Mouse (Mus musculus): ENCODE data around the gene Rmnd5b. TPM values are rescaled to one million over a fixed set of nuclear protein-coding genes. Genes with fewer than 3 reads are reported as not detected.

Gene Rmnd5b
- total RNA-seq, 2 experiments from 2014 or later, result 30.0 to 47.2 TPM

GRCm38 (mm10) chr11:51594715-51595350 lies 40.9 kb downstream of the Rmnd5b start:
- no peak for DNase-seq (ENCODE audit: low spot score in 2 of 2)

- no peak for DNase-seq (ENCODE audit: low spot score in 2 of 2)
These were observed 41.8 kb downstream of the Rmnd5b start for GRCm38 (mm10) chr11:51593849-51594248.

- no peak for DNase-seq (ENCODE audit: low spot score in 2 of 2)
These were observed 42.3 kb downstream of the Rmnd5b start for GRCm38 (mm10) chr11:51593368-51593767.

- DNase-seq (ENCODE audit: low spot score in 2 of 2), result no peak
These were observed 43.8 kb downstream of the Rmnd5b start for GRCm38 (mm10) chr11:51591915-51592314.

DNA sequence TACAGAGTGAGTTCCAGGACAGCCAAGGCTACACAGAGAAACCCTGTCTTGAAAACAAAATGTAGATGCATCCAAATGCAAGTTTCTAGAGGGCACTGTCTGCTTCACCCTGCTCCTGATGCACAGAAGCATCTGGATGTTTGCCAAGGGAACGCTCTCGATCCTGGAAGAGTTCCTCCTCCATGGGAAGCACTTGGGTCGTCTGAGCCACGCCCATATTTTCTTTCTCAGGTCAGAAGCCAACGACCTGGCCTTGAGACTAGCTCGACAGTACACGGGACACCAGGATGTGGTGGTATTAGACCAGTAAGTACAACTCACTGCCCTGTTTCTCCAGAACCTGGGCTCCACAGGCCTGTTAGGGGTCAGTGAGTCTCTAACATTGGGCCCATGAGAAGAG lies 44.5 kb downstream of the Rmnd5b start:
- DNase-seq (ENCODE audit: low spot score in 2 of 2), result no peak

- no peak for DNase-seq (ENCODE audit: low spot score in 2 of 2)
These were observed 45.7 kb downstream of the Rmnd5b start for GRCm38 (mm10) chr11:51590002-51590401.

GRCm38 (mm10) chr11:51588833-51589232 lies 46.9 kb downstream of the Rmnd5b start:
- no peak for DNase-seq (ENCODE audit: low spot score in 2 of 2)

DNA sequence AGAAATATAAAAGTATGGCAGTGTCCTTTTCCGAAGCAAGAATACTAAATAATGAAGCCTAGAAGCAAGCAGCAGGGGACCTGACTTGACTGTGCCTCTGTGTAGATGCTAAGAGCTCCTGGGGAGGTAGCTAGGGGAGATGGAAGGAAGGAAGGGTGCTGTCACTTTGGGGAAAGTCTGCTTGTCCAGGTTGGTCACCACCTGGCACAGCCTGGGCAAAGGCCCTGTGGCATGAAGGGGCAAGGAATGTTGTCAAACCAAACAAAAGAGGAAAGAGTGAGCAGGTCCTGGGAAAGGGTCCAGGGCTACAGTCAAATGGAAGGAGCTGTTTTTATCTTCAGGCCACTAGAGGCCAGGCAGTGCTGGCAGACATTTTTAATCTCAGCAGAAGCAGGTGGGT lies 48.6 kb downstream of the Rmnd5b start:
- no peak for DNase-seq (ENCODE audit: low spot score in 2 of 2)

- no peak for DNase-seq (ENCODE audit: low spot score in 2 of 2)
These were observed 49.3 kb downstream of the Rmnd5b start for GRCm38 (mm10) chr11:51586411-51586810.

GRCm38 (mm10) chr11:51585608-51586252 lies 50.0 kb downstream of the Rmnd5b start:
- DNase-seq (ENCODE audit: low spot score in 2 of 2), result no peak

DNA sequence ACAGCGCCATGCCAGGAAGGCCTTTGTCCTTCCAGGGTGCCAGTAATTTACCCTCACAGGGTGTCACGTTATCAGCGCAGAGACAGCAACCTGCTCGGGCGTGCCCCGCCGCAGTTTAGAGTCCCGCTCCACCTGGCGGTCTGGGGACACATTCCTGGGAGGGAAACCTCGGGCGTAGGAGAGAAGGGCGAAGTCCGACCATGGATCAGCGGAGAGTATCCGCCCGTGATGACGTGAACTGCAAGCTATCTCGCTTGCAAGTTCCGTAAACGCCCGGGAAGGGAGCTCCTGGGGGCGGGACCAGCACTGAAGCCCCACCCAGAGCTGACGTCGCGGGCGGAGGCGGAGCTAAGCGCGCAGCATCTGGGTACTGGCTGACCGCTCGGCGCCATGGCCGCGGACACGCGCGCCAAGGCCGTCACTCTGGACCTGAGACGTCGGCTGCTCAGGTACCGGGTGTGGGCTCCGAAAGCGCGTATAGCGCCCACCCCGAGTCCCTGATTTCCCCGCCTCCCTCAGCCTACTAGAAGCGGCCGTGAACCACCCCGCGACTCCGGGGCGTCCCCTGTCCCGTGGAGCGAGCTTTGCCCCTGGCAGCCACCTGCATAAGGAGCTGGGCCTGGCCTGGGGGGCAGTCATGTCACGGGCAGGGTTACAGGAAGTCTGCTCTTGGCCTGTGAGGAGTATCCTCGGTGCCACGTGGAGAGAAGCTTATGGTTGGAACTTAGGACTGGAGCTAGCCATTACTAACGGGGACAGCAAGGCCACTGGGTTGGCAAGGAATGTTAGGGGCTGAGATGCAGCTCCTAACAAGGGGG lies 51.1 kb downstream of the Rmnd5b start, which contains the start of gene Phykpl:
Gene Phykpl (plus strand): TSS at position 327 of the 818 bp plus-strand sequence.
- DNase-seq (ENCODE audit: low spot score in 2 of 2), result peak; percentile 98

GRCm38 (mm10) chr11:51584057-51584430 lies 51.7 kb downstream of the Rmnd5b start:
- peak; percentile 29 to 30 for DNase-seq (ENCODE audit: low spot score in 2 of 2)

DNA sequence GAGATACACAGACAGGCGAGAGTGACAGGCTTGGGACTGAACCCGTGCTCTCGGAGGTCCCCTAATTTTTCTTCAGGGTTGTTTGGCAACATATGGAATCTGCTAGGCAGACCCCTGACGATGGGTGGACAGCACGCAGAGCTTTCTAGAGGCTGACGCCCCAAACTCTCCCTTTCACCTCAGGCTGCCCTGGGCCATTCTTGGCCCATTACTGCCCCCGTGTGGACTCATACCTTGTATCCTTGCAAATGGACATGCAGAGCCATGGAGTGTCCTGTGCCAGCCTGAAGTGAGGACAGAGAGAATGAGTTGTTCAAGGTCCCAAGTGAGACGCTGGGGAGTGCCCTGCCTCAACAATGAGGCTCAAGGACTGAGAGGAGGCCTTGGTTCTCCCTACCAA lies 53.0 kb downstream of the Rmnd5b start:
- peak; percentile 79 to 82 for DNase-seq (ENCODE audit: low spot score in 2 of 2)

DNA sequence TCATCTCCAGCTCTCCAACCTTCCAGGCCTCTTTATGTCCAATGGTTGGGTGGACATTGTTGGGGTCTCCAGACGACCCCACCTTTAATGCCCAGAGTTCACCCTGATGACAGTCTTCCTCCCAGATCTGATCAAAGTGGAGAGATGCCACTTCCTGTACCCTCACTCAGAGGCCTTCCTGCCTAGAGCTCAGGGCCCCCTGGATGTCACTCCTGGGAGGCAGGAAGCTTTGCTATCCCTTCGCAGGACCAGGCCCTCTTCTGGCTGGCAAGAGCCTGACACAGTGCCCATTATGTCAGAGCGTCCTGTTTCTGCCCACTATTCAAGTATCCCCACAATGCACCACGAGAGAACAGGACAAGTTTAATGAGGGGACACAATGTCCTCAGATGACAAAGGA lies 56.7 kb downstream of the Rmnd5b start:
- DNase-seq (ENCODE audit: low spot score in 2 of 2), result no peak

DNA sequence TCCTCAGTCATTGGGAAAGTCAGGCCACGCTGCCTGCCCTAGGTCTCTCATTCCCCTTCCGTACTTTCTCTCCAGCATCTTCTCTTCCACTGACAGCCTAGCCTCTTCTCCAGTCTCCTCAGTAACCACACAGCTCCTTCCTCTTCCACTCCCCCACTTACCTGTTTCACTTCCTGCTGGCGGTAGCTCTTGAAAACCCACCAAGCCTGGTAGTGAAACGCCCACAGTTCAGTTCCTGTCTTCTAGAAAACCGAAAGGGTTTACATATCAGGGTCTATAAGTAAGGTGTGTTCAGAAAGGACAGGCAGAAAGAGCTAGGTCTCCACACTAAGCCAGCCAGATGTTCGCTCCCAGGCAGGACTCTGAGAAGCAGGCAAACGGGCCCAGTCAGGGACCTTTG lies 58.1 kb downstream of the Rmnd5b start:
- no peak for DNase-seq (ENCODE audit: low spot score in 2 of 2)

GRCm38 (mm10) chr11:51576454-51576853 lies 59.2 kb downstream of the Rmnd5b start:
- DNase-seq (ENCODE audit: low spot score in 2 of 2), result no peak

Other genes with a start within 250 kb of the Rmnd5b start
- gene Phykpl, start 51.1 kb downstream of the Rmnd5b start, total RNA-seq (2021), result 10 to 100 TPM; 20.9 to 24.6 TPM
- 100 to 1,000 TPM; 254 to 336 TPM for gene Hnrnpab, start 29.0 kb downstream of the Rmnd5b start, total RNA-seq (2021)
- gene Nhp2, start 16.2 kb downstream of the Rmnd5b start, total RNA-seq (2021), result 10 to 100 TPM; 53.3 to 68.6 TPM
- 1 to 10 TPM; 6.3 to 7.7 TPM for gene N4bp3, start 14.9 kb upstream of the Rmnd5b start, total RNA-seq (2021)
- 1 to 10 TPM; 1.3 TPM for gene D930048N14Rik, start 15.1 kb upstream of the Rmnd5b start, total RNA-seq (2021)
- gene 0610009B22Rik, start 53.0 kb upstream of the Rmnd5b start, total RNA-seq (2021), result 10 to 100 TPM; 45.2 to 57.2 TPM
- gene Sec24a, start 127.7 kb upstream of the Rmnd5b start, total RNA-seq (2021), result 10 to 100 TPM; 33.2 to 47.2 TPM
- gene Sar1b, start 127.8 kb upstream of the Rmnd5b start, total RNA-seq (2021), result 100 to 1,000 TPM; 109 to 110 TPM
- 10 to 100 TPM; 19.2 to 19.7 TPM for gene Jade2, start 221.8 kb upstream of the Rmnd5b start, total RNA-seq (2021)